Mouse (Mus musculus) intestine, embryonic 14.5 days (tissue): ENCODE results near the gene Hoxa6. TPM values are rescaled to one million over a fixed set of nuclear protein-coding genes. Genes with fewer than 3 reads are reported as not detected.

ENCODE experiments used
- ATAC-seq: fragments of 200-750 bp; cut with Nextera tagmentation; replicated peaks from 2 replicates; pipeline ENCODE4 v1.8.0; 2017; ENCODE audit warnings: low read depth, moderate number of reproducible peaks, moderate TSS enrichment, moderate library complexity; ENCODE audit not compliant: low FRiP score, low TSS enrichment
- DNase-seq: peaks from one replicate; pipeline ENCODE4 v3.0.0-alpha.2; 2018; ENCODE audit warnings: low spot score
- H3K27ac ChIP-seq: fragments of 300-500 bp; sonication (generic); 2 replicates; pipeline ENCODE4 v1.5.1; 2014; ENCODE audit warnings: low read depth, mild to moderate bottlenecking, control low read depth
- H3K27me3 ChIP-seq: fragments of 300-500 bp; sonication (generic); replicated peaks from 2 replicates; pipeline ENCODE4 v1.6.1; 2014; ENCODE audit warnings: low read length, control low read depth; ENCODE audit not compliant: control insufficient read depth, insufficient read depth
- H3K36me3 ChIP-seq: fragments of 300-500 bp; sonication (generic); 2 replicates; pipeline ENCODE4 v1.6.1; 2014; ENCODE audit warnings: low read length, control low read depth; ENCODE audit not compliant: control insufficient read depth, insufficient read depth
- H3K4me1 ChIP-seq: fragments of 300-500 bp; sonication (generic); replicated peaks from 2 replicates; pipeline ENCODE4 v1.6.1; 2014; ENCODE audit warnings: low read length, control low read depth, mixed read lengths; ENCODE audit not compliant: control insufficient read depth, insufficient read depth
- H3K4me2 ChIP-seq: fragments of 300-500 bp; sonication (generic); 2 replicates; pipeline ENCODE4 v1.6.1; 2014; ENCODE audit warnings: low read length
- H3K4me3 ChIP-seq: fragments of 300-500 bp; sonication (generic); 2 replicates; pipeline ENCODE4 v1.5.1; 2014; ENCODE audit warnings: low read depth, low read length, control low read depth, mixed read lengths
- H3K9ac ChIP-seq: fragments of 300-500 bp; sonication (generic); 2 replicates; pipeline ENCODE4 v1.6.1; 2014; ENCODE audit warnings: mild to moderate bottlenecking, low read length
- H3K9me3 ChIP-seq: fragments of 300-500 bp; sonication (generic); 2 replicates; pipeline ENCODE4 v1.6.1; 2016; ENCODE audit warnings: low read length, control low read depth; ENCODE audit not compliant: control insufficient read depth
- WGBS: fragments of 180-500 bp; shearing (Covaris S2); extraction: QIAGEN DNeasy Blood & Tissue Kit; methylation state at CpG from one replicate; pipeline ENCODE4 v1.1.7; 2014; 5-methylcytosine and 5-hydroxymethylcytosine counted together
- polyA plus RNA-seq: library from polyadenylated mRNA; unstranded; fragments of >200 nt; fragmentation: Nextera tagmentation; extraction: Ambion mirVana; gene quantifications from 2 replicates; pipeline ENCODE4 v1.2.1, GENCODE M21; 2014

Hoxa6 gene
- polyA plus RNA-seq, 1 experiment from 2014 or later, result 2.5 TPM

DNA sequence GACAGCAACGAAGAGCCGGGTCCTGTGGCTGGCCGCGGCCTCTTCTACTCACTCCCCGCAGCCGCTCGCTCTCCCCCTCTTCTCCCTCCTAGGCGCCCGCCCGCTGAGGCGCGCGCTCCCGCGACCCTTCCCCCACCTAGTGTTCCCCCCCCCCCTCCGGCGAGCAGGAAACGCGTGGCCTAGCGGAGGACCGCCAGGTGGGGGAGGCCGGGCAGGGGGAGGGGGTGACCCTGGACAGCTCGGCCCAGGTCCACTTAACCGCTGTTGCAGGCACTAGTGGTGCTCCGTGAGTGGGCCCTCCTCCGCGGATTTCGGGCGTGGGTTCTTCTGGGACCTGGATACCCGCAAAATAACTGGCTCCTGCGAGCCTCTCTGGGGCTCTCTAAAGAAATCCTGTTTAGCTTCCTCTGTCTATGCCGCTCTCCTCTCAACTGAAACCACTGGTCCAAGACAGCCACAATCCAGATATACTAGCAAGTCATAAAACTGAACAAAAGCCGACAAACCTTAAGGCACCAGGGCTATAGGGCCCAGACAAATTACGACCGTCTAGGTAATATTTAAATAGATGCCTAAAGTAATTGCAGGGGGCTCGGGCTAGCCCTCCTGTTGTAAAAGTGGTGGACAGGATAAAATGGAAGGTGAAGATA, 22.1 kb upstream of the Hoxa6 start, which contains the start of gene Hoxa9:
Gene Hoxa9 (minus strand): TSS at position 574 of the 650 bp plus-strand sequence.
- Histone ChIP-seq H3K9ac (peak within 1 kb of the TSS; percentile 63), H3K27ac (peak within 1 kb of the TSS; percentile 69), H3K4me2 (peak within 1 kb of the TSS; percentile 39), H3K27me3 (peaks cover 98% of the 10 kb centered on the region), H3K4me3 (peak within 1 kb of the TSS; percentile 32), H3K4me1 (no peaks in the 10 kb centered on the region), H3K36me3 (no peaks in the 10 kb centered on the region), H3K9me3 (no peaks in the 10 kb centered on the region)
- WGBS, result 2% methylated on average over 26 of the region's 36 CpGs
- DNase-seq (peak; percentile 82), ATAC-seq (0 out of 2 replicates have a peak, but pooled peaks have one; percentile 30)

DNA sequence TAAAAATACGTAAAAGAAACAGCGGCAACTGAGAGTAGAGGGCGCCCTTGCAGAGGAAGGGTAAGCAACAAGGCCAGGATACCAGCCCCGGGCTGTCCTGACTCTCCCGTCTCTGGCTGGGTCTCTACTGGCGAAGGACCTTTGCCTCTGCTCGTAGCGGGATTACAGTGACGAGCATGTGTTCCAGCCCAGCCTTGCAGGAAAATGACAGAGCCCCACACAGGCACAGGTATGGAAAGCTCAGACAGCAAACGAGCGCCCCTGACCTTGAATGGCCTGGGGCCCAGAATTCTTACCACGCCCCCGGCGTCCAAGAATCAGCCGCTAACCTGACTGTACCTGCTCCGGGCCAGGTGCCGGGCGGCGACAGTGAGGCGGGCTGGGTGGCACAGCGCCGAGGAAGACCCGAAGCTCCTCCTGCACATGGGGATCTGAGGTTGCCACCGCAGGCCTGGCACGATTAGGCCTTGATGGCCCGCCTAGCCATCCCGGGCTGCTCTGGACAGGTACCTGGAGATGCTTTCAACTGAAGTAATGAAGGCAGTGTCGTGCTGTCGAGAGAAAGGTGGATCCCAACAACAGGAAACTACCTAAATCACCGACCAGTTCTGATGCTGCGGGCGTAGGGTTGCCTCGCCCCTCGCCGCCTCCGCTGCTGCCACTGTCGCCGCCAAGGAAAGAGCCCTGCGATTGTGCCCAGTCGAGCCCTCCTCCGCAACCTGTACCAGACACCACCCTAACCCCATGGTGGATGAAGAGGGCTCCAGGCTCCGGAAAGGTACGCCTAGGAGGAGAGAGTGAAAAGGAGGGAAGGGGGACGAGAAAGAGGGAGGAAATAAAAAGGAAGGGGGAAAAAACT, 21.3 kb upstream of the Hoxa6 start:
- peak overlapping the region; percentile 69 for H3K27ac ChIP-seq
- DNase-seq (peak; percentile 77), ATAC-seq (no peak)
- peak overlapping the region; percentile 27 for H3K4me3 ChIP-seq
- peak overlapping the region; percentile 59 for H3K9ac ChIP-seq
- peaks cover 98% of the 10 kb centered on the region for H3K27me3 ChIP-seq
- H3K9me3 ChIP-seq, result no peaks in the 10 kb centered on the region
- H3K4me2 ChIP-seq, result peak overlapping the region; percentile 39
- no peaks in the 10 kb centered on the region for H3K4me1 ChIP-seq
- WGBS, result 2% methylated on average over 43 of the region's 44 CpGs
- no peaks in the 10 kb centered on the region for H3K36me3 ChIP-seq

DNA sequence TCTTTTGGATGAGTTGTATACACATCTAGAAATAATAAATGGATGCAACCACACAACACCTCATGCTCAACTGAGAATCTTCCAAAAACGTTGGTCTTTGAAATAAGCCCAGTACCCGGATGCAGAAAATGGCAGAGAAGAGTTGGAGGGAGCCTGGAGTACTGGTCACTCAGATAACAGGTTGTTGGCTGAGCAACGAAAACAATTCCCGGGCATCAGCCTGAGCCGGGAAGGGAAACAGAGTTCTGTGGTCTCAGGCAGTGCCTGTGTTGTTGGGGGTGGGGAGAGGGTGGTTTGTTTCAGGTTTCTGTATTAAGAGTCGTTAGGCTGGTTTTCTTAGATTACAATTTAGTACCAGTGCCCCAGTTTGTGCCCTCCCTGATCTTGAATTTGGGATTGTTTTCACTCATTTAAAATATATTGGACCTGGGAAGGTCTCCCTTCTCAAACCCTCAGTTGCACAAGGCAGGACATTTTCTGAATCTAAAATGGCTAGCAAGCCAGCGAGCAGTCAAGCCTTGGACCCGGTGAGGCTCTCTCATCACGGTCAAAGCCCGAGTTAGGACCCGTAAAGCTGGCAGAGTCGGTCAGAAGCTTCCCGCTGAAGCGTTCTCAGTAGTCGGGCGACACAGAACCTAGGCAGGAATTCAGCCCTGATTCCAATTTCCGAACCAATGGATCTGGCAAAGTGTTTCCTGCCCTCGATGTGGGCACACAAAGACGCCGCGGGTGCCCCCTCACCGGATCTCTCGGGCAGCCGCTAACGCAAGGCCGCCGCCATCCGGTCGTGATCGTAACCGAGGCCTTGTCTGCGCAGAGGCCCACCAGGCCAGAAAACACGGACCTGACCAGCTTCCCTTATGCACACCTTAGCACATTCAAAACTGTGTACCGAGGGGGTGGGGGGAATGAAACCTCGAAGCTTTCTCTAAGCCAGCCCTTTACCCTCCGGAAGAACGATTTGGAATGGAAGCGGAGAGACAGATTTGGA, 20.2 kb upstream of the Hoxa6 start:
- Histone ChIP-seq H3K4me2 (peak overlapping the region; percentile 39), H3K27ac (peak overlapping the region; percentile 69), H3K9ac (peak overlapping the region; percentile 59), H3K4me1 (no peaks in the 10 kb centered on the region), H3K9me3 (no peaks in the 10 kb centered on the region), H3K36me3 (no peaks in the 10 kb centered on the region), H3K4me3 (peak overlapping the region; percentile 27), H3K27me3 (peaks cover 98% of the 10 kb centered on the region)
- no peak for ATAC-seq
- WGBS, result 3% methylated on average over 38 of the region's 38 CpGs
- peak; percentile 79 for DNase-seq

DNA sequence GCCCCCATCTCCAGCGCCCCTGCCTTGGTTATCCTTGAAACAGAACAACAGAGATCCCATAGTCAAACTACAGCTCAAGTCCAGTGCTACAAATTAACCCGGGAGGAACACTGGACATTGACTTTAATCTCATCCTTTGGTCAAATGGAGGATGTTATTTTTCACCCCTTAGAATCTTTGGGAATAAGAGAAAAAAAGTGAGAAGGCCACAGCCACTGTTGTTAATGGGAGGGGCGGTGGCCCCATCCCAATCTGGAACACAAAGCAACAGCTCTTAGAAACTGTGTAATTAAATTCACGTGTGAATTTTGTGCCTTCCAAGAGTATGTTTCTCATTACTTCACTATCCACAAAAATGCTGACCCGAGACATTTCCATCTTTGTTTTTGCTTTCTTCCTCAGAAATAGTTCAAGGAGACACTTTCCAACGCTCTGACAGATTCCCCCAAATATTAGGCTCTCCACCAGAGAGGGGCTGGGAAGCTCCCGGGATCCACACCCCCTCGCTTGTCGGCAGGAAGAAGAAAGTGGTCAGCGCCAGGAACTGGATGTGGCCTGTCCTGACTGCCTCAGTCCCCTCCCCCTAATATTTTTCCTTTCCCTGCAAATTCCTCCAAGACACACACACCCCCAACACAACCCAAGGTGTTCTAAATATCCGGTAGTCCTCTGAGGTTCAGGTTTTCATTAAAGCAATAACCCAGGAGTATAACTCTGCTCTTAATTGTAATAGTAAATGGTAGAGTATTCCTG, 19.1 kb upstream of the Hoxa6 start:
- Histone ChIP-seq H3K36me3 (no peaks in the 10 kb centered on the region), H3K4me1 (no peaks in the 10 kb centered on the region), H3K4me2 (peak overlapping the region; percentile 96), H3K27me3 (peaks cover 98% of the 10 kb centered on the region), H3K27ac (peak overlapping the region; percentile 38; the same call in 1 of the 2 replicates), H3K9ac (peak overlapping the region; percentile 11; the same call in 1 of the 2 replicates), H3K9me3 (no peaks in the 10 kb centered on the region), H3K4me3 (no peak overlapping the region)
- peak; percentile 73 for DNase-seq
- no peak for ATAC-seq
- WGBS, result 5% methylated on average over 11 of the region's 11 CpGs

- peak; percentile 81 for DNase-seq
- ATAC-seq, result no peak
- Histone ChIP-seq H3K9ac (peak overlapping the region; percentile 11), H3K36me3 (no peaks in the 10 kb centered on the region), H3K27ac (peak overlapping the region; percentile 38; the same call in 1 of the 2 replicates), H3K9me3 (no peaks in the 10 kb centered on the region), H3K4me1 (no peaks in the 10 kb centered on the region), H3K27me3 (peaks cover 98% of the 10 kb centered on the region), H3K4me3 (peak overlapping the region; percentile 59), H3K4me2 (peak overlapping the region; percentile 96)
- 5% methylated on average over 26 of the region's 26 CpGs for WGBS
These were observed 18.2 kb upstream of the Hoxa6 start for GRCm38 (mm10) chr6:52226569-52227257.

DNA sequence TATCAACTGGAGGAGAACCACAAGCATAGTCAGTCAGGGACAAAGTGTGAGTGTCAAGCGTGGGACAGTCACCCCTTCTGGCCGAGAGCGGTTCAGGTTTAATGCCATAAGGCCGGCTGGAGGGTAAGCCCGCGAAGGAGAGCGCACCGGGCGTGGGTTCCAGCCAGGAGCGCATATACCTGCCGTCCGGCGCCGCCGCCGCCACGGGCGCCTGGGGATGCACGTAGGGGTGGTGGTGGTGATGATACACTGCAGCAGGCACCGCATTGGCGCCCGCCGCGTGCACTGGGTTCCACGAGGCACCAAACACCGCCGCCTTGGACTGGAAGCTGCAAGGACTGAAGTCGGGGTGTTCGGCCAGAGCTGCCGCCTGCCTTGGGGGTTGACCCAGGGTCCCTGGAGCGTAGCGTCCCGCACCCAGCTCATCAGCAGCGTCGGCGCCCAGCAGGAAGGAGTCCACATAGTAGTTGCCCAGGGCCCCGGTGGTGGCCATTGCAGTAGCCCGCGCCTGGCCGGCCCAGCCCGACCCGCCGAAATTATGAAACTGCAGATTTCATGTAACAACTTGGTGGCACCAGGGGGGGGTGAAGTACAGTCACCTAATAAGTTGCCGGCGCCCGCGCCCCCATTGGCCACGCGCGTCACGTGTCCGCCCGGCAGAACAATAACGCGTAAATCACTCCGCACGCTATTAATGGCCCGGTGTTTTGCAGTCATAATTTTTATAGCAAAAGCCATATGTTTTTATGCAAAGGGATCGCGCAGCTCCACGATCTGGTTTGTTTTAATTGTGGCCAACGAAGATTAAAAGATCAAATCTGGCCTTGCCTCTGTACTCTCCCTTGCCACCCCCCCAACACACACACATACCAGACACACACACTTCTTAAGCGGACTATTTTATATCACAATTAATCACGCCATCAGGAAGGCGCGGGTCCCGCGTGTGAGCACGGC, 17.4 kb upstream of the Hoxa6 start:
- no peaks in the 10 kb centered on the region for H3K36me3 ChIP-seq
- H3K9ac ChIP-seq, result peak overlapping the region; percentile 57
- peak overlapping the region; percentile 44 for H3K27ac ChIP-seq
- WGBS, result 2% methylated on average over 69 of the region's 69 CpGs
- peak overlapping the region; percentile 96 for H3K4me2 ChIP-seq
- no peaks in the 10 kb centered on the region for H3K9me3 ChIP-seq
- ATAC-seq, result no peak; the same call in 1 of the 2 replicates
- peak; percentile 81 for DNase-seq
- peak overlapping the region; percentile 59 for H3K4me3 ChIP-seq
- peaks cover 97% of the 10 kb centered on the region for H3K27me3 ChIP-seq
- peaks cover 2% of the 10 kb centered on the region; the same call in 1 of the 2 replicates for H3K4me1 ChIP-seq
